Mouse (Mus musculus): ENCODE data around the gene Mid1. TPM values are rescaled to one million over a fixed set of nuclear protein-coding genes. Genes with fewer than 3 reads are reported as not detected.
"Not testable (repeated sequence)": the region's sequence is repeated elsewhere in the genome, so short reads cannot be mapped to it uniquely, and the experiment has no call there.

Mid1 gene
- polyA plus RNA-seq, 1 experiment from 2014 or later: 11.2 TPM

DNA sequence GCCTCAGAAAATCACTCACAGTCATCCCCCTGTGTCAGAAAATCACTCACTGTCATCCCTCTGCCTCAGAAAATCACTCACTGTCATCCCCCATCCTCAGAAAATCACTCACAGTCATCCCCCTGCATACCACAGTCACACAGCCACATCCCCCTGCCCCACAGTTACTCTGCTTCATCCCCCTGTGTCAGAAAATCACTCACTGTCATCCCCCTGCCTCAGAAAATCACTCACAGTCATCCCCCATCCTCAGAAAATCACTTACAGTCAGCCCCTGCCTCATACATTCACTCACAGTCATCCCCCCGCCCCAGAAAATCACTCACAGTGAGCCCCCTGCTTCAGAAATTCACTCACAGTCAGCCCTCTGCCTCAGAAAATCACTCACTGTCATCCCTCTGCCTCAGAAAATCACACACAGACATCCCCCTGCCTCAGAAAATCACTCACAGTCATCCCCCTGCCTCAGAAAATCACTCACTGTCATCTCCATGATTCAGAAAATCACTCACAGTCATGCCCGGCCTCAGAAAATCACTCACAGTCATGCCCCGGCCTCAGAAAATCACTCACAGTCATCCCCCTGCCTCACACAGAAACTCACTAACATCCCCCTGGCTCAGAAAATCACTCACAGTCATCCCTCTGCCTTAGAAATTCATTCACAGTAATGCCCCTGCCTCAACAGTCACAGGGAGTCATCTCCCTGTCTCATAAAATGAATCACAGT lies 315.1 kb downstream of the Mid1 start:
- ATAC-seq (ENCODE audit: insufficient number of reproducible peaks, insufficient read depth, low FRiP score, low TSS enrichment); H3K27me3 ChIP-seq; H3K36me3 ChIP-seq; H3K27ac ChIP-seq; H3K4me3 ChIP-seq; H3K4me1 ChIP-seq; H3K9ac ChIP-seq; H3K4me2 ChIP-seq (replicated peaks): not testable (repeated sequence)
- 8% methylated on average over 2 of the region's 3 CpGs for WGBS
- peaks cover 11% of the 10 kb centered on the region; the same call in 1 of the 2 replicates for H3K9me3 ChIP-seq

DNA sequence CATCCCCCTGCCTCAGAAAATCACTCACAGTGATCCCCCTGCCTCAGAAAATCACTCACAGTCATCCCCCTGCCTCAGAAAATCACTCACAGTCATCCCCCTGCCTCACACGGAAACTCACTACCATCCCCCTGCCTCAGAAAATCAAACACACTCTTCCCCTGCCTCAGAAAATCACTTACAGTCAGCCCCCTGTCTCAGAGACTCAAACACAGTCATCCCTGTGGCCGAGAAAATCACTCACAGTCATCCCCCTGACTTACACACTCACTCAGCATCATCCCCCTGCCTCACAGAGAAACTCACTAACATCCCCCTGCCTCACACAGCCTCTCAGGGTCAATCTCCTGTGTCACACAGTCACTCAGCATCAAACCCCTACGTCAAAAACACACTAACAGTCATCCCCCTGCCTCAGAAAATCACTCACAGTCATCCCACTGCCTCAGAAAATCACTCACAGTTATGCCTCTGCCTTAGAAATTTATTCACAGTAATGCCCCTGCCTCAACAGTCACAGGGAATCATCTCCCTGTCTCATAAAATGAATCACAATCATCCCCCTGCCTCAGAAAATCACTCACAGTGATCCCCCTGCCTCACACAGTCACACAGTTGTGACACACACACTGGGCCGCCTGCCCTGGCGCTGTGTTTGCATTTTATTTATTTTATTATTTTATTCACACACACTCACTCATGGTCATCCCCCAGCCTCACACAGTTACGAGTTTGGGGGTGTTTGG lies 315.8 kb downstream of the Mid1 start:
- not testable (repeated sequence) for H3K4me1 ChIP-seq; H3K4me2 ChIP-seq (replicated peaks); H3K9ac ChIP-seq; H3K27ac ChIP-seq; H3K27me3 ChIP-seq; H3K36me3 ChIP-seq; H3K4me3 ChIP-seq; ATAC-seq (ENCODE audit: insufficient number of reproducible peaks, insufficient read depth, low FRiP score, low TSS enrichment)
- WGBS: 35% methylated on average over 6 of the region's 6 CpGs
- H3K9me3 ChIP-seq: peaks cover 12% of the 10 kb centered on the region; the same call in 1 of the 2 replicates

DNA sequence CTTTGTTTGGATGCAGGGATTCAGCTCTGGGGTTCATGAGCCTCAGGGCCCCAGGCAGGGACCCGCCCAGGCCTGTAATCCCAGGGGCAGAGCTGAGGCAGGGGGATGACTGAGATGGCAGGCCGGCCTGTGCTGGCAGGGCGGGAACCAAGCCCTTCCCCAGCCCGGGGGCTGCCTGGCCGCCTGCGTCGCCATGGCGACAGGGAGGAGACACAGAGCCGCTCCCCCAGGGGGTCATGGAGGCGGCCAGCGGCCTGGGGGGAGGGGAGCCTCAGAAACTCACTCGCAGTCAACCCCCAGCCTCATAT lies 316.3 kb downstream of the Mid1 start:
- ATAC-seq (ENCODE audit: insufficient number of reproducible peaks, insufficient read depth, low FRiP score, low TSS enrichment); H3K9ac ChIP-seq; H3K27ac ChIP-seq; H3K27me3 ChIP-seq; H3K4me1 ChIP-seq; H3K4me3 ChIP-seq; H3K36me3 ChIP-seq; H3K4me2 ChIP-seq (replicated peaks): not testable (repeated sequence)
- 14% methylated on average over 2 of the region's 12 CpGs for WGBS
- peaks cover 14% of the 10 kb centered on the region; the same call in 1 of the 2 replicates for H3K9me3 ChIP-seq

DNA sequence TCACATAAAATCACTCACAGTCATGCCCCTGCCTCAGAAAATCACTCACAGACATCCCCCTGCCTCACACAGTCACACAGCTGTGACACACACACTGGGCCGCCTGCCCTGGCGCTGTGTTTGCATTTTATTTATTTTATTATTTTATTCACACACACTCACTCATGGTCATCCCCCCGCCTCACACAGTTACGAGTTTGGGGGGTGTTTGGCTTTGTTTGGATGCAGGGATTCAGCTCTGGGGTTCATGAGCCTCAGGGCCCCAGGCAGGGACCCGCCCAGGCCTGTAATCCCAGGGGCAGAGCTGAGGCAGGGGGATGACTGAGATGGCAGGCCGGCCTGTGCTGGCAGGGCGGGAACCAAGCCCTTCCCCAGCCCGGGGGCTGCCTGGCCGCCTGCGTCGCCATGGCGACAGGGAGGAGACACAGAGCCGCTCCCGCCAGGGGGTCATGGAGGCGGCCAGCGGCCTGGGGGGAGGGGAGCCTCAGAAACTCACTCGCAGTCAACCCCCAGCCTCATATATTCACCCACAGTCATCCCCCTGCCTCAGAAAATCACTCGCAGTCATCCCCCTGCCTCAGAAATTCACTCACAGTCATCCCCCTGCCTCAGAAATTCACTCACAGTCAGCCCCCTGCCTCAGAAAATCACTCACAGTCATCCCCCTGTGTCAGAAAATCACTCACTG lies 317.7 kb downstream of the Mid1 start:
- peaks cover 23% of the 10 kb centered on the region for H3K9me3 ChIP-seq
- H3K27ac ChIP-seq; ATAC-seq (ENCODE audit: insufficient number of reproducible peaks, insufficient read depth, low FRiP score, low TSS enrichment); H3K4me1 ChIP-seq; H3K4me2 ChIP-seq (replicated peaks); H3K36me3 ChIP-seq; H3K27me3 ChIP-seq; H3K4me3 ChIP-seq; H3K9ac ChIP-seq: not testable (repeated sequence)
- 35% methylated on average over 18 of the region's 18 CpGs for WGBS

DNA sequence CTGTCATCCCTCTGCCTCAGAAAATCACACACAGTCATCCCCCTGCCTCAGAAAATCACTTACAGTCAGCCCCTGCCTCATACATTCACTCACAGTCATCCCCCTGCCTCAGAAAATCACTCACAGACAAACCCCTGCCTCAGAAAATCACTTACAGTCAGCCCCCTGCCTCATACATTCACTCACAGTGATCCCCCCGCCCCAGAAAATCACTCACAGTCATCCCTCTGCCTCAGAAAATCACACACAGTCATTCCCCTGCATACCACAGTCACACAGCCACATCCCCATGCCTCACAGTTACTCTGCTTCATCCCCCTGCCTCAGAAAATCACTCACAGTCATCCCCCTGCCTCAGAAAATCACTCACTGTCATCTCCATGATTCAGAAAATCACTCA lies 318.5 kb downstream of the Mid1 start:
- WGBS: 26% methylated on average over 1 of the region's 1 CpGs
- H3K9ac ChIP-seq; H3K4me2 ChIP-seq (replicated peaks); ATAC-seq (ENCODE audit: insufficient number of reproducible peaks, insufficient read depth, low FRiP score, low TSS enrichment); H3K36me3 ChIP-seq; H3K27ac ChIP-seq; H3K4me1 ChIP-seq; H3K27me3 ChIP-seq; H3K4me3 ChIP-seq: not testable (repeated sequence)
- peaks cover 32% of the 10 kb centered on the region for H3K9me3 ChIP-seq

DNA sequence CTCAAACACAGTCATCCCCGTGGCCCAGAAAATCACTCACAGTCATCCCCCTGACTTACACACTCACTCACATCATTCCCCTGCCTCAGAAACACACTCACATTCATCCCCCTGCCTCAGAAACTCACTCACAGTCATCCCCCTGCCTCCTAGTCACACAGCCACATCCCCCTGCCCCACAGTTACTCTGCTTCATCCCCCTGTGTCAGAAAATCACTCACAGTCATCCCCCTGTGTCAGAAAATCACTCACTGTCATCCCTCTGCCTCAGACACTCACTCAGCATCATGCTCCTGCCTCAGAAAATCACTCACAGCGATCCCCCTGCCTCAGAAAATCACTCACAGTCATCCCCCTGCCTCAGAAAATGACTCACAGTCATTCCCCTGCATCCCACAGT lies 319.2 kb downstream of the Mid1 start:
- H3K9me3 ChIP-seq: peaks cover 35% of the 10 kb centered on the region
- not testable (repeated sequence) for H3K4me1 ChIP-seq; H3K27ac ChIP-seq; H3K4me2 ChIP-seq (replicated peaks); H3K27me3 ChIP-seq; H3K36me3 ChIP-seq; H3K4me3 ChIP-seq; H3K9ac ChIP-seq; ATAC-seq (ENCODE audit: insufficient number of reproducible peaks, insufficient read depth, low FRiP score, low TSS enrichment)
- 42% methylated on average over 2 of the region's 2 CpGs for WGBS

DNA sequence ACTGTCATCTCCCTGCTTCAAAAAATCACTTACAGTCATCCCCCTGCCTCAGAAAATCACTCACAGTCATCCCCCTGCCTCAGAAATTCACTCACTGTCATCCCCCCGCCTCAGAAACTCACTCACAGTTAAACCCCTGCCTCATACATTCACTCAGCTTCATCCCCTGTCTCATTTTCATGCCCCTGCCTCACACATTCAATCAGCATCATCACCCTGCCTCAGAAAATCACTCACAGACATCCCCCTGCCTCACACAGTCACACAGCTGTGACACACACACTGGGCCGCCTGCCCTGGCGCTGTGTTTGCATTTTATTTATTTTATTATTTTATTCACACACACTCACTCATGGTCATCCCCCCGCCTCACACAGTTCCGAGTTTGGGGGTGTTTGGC lies 319.8 kb downstream of the Mid1 start:
- H3K4me2 ChIP-seq (replicated peaks); ATAC-seq (ENCODE audit: insufficient number of reproducible peaks, insufficient read depth, low FRiP score, low TSS enrichment); H3K36me3 ChIP-seq; H3K9ac ChIP-seq; H3K4me3 ChIP-seq; H3K4me1 ChIP-seq; H3K27me3 ChIP-seq; H3K27ac ChIP-seq: not testable (repeated sequence)
- H3K9me3 ChIP-seq: peaks cover 39% of the 10 kb centered on the region
- whole genome bisulfite sequencing: 31% methylated on average over 5 of the region's 5 CpGs

DNA sequence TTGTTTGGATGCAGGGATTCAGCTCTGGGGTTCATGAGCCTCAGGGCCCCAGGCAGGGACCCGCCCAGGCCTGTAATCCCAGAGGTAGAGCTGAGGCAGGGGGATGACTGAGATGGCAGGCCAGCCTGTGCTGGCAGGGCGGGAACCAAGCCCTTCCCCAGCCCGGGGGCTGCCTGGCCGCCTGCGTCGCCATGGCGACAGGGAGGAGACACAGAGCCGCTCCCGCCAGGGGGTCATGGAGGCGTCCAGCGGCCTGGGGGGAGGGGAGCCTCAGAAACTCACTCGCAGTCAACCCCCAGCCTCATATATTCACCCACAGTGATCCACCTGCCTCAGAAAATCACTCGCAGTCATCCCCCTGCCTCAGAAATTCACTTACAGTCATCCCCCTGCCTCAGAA lies 320.2 kb downstream of the Mid1 start:
- WGBS: 20% methylated on average over 13 of the region's 13 CpGs
- H3K4me3 ChIP-seq: not testable (repeated sequence)

DNA sequence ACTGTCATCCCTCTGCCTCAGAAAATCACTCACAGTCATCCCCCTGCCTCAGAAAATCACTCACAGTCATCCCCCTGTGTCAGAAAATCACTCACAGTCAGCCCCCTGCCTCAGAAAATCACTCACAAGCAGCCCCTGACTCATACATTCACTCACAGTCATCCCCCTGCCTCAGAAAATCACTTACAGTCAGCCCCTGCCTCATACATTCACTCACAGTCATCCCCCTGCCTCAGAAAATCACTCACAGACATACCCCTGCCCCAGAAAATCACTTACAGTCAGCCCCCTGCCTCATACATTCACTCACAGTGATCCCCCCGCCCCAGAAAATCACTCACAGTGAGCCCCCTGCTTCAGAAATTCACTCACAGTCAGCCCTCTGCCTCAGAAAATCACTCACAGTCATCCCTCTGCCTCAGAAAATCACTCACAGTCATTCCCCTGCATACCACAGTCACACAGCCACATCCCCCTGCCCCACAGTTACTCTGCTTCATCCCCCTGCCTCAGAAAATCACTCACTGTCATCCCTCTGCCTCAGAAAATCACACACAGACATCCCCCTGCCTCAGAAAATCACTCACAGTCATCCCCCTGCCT lies 320.8 kb downstream of the Mid1 start:
- not testable (repeated sequence) for H3K4me1 ChIP-seq; H3K4me2 ChIP-seq (replicated peaks); H3K9ac ChIP-seq; H3K4me3 ChIP-seq; H3K36me3 ChIP-seq; H3K27me3 ChIP-seq; ATAC-seq (ENCODE audit: insufficient number of reproducible peaks, insufficient read depth, low FRiP score, low TSS enrichment); H3K27ac ChIP-seq
- WGBS: 37% methylated on average over 1 of the region's 1 CpGs
- peaks cover 45% of the 10 kb centered on the region for H3K9me3 ChIP-seq

More for the DNA sequence above, 320.2 kb downstream of the Mid1 start:
- not testable (repeated sequence) for H3K36me3 ChIP-seq; H3K4me1 ChIP-seq; H3K4me2 ChIP-seq (replicated peaks); ATAC-seq (ENCODE audit: insufficient number of reproducible peaks, insufficient read depth, low FRiP score, low TSS enrichment); H3K9ac ChIP-seq; H3K27me3 ChIP-seq; H3K27ac ChIP-seq
- peaks cover 41% of the 10 kb centered on the region for H3K9me3 ChIP-seq

DNA sequence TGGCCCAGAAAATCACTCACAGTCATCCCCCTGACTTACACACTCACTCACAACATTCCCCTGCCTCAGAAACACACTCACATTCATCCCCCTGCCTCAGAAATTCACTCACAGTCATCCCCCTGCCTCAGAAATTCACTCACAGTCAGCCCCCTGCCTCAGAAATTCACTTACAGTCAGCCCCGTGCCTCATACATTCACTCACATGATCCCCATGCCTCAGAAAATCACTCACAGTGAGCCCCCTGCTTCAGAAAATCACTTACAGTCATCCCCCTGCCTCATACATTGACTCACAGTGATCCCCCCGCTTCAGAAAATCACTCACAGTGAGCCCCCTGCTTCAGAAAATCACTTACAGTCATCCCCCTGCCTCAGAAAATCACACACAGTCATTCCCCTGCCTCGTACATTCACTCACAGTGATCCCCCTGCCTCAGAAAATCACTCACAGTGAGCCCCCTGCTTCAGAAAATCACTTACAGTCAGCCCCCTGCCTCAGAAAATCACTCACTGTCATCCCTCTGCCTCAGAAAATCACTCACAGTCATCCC lies 321.8 kb downstream of the Mid1 start:
- H3K4me2 ChIP-seq (replicated peaks); H3K9ac ChIP-seq; ATAC-seq (ENCODE audit: insufficient number of reproducible peaks, insufficient read depth, low FRiP score, low TSS enrichment); H3K27me3 ChIP-seq; H3K4me3 ChIP-seq; H3K27ac ChIP-seq; H3K4me1 ChIP-seq: not testable (repeated sequence)
- H3K36me3 ChIP-seq: peaks cover 12% of the 10 kb centered on the region
- WGBS: 43% methylated on average over 3 of the region's 3 CpGs
- H3K9me3 ChIP-seq: peaks cover 52% of the 10 kb centered on the region

DNA sequence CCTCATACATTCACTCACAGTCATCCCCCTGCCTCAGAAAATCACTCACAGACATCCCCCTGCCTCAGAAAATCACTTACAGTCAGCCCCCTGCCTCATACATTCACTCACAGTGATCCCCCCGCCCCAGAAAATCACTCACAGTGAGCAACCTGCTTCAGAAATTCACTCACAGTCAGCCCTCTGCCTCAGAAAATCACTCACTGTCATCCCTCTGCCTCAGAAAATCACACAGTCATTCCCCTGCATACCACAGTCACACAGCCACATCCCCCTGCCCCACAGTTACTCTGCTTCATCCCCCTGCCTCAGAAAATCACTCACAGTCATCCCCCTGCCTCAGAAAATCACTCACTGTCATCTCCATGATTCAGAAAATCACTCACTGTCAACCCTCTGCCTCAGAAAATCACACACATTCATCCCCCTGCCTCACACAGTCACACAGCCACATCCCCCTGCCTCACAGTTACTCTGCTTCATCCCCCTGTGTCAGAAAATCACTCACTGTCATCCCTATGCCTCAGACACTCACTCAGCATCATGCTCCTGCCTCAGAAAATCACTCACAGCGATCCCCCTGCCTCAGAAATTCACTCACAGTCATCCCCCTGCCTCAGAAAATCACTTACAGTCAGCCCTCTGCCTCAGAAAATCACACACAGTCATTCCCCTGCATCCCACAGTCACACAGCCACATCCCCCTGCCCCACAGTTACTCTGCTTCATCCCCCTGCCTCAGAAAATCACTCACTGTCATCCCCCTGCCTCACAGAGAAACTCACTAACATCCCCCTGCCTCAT lies 322.6 kb downstream of the Mid1 start:
- H3K9me3 ChIP-seq: peaks cover 52% of the 10 kb centered on the region
- 43% methylated on average over 2 of the region's 2 CpGs for WGBS

More for the DNA sequence above, 322.6 kb downstream of the Mid1 start:
- not testable (repeated sequence) for ATAC-seq (ENCODE audit: insufficient number of reproducible peaks, insufficient read depth, low FRiP score, low TSS enrichment); H3K4me1 ChIP-seq; H3K27me3 ChIP-seq; H3K4me2 ChIP-seq (replicated peaks); H3K9ac ChIP-seq; H3K27ac ChIP-seq; H3K4me3 ChIP-seq
- H3K36me3 ChIP-seq: peaks cover 12% of the 10 kb centered on the region
